Mouse (Mus musculus): Measurements from ENCODE around the gene Omp. TPM values are rescaled to one million over a fixed set of nuclear protein-coding genes. Genes with fewer than 3 reads are reported as not detected.

The Omp gene
- total RNA-seq, 2 experiments from 2014 or later = 0.57 to 0.79 TPM

DNA sequence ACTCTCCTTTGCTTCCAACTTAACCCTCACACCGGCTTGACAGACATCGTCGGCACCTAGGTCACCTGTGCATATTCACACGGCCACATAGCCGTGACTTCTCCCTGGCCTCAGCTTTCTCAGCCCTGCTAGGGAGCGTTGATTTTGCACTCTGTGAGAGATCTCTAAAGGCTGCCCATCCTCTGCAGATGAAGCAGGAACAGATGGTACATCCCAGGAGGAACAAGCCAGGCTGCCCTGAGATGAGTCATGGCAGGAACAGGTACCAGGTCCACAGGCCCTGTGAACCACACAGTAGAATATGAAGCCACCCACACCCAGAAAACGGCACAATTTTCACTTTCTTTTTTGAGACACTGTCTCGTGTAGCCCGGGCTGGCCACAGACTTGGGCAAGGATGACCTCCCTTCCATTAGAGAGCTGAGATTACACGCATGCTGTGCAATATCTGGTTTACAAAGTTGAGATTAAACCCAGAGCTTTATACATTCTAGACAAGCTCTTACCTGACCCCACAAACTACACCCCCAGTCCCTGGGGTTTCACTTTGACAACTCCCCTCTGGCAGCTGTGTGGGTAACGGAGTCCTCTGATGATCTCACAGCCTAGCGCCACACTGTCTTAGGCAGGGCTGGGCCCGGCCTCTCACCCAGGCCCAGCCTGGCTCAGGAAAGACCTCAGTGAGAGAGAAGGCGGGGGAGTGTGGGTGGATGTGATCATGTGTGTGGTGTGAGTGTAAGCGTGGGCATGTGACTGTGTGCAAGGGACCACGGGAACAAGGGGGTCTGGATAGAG lies 36.5 kb downstream of the Omp start:
- intact Hi-C loops (cut with DNase I) = no loop called here
- peak; percentile 22 to 37 for DNase-seq (ENCODE audit: low spot score in 2 of 2)

DNA sequence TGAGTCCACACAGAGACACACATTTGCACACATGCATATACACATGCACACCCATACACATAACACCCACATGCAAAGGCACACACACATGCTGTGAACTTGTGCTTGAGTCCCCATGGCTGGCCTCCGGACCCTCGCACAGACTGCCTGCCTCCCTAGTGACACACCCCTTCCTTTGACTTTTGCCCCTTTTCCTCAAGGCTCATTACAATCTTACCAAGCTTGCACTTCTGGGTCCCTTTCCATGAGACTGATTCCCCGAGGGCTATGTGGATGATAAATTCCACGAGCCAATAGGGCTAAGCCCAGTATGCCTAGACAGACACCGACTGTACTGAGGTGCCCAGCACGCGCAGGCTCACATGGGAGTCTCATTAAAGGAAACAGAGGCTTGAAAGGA lies 39.0 kb downstream of the Omp start:
- DNase-seq (ENCODE audit: low spot score in 2 of 2) = no peak

DNA sequence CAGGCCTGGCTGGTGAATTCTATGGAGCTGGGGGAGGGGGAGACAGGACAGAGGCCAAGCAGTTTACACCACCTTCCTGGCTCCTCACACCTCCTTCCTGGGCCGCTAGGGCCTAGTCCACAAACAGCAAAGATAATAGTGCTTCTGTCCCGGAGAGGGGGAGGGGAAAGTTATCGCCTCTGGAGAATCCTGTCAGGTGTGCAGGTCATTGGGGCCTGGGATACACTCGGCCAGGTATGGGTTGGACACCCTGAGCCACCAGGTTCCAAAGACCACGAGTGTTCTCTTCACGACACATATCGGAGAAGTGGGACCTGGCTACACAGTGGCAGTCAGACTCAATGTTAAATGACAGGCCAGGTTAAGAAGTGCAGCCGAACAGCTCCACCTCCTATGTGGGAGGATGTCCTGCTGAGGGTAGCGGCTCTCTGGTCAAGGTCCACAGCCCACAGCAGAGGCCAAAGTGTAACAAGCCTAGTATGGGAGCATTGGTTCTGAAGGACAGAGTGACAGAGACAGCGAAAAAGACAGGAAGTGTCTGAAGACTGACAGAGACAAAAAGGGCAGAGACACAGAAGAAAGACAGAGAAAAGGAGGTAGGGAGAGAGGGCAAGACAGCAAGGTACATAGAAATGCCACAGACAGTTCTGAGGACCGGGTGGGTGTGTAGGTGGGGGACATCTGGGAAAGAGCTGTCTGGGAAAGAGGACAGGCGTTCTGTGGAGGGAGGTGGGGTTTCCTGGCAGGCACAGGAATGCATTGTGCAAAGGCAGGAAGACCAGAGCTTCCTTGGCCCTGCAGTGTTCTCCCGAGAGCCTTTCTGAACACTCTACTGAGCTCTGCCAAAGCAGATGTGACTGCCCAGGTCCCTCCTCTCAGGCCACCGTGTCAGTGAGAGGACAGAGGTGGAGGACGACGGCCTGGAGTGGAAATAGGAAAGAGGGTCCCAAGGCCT lies 40.5 kb downstream of the Omp start:
- DNase-seq (ENCODE audit: low spot score in 2 of 2) = no peak
- intact Hi-C loops (cut with DNase I) = no loop called here

More for the DNA sequence above, 39.0 kb downstream of the Omp start:
- intact Hi-C loops (cut with DNase I) = no loop called here

DNA sequence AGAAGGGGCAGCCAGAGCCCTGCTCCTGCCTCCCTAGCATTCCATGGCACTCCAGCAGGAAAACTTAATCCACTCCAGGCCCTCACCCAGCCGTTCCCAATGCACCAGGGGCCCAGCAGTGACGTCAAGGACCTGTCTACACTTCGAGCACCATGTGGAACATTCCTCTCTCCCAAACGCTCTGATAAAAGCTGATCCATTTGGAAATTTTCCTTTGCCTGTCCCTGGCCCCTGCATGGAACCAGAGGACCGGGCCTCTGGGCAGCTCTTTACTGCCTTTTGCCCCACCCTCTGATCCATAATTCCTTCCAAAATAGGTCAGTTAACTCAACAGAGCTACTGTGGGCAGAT lies 41.4 kb downstream of the Omp start:
- DNase-seq (ENCODE audit: low spot score in 2 of 2) = no peak
- intact Hi-C loops (cut with DNase I) = no loop called here

DNA sequence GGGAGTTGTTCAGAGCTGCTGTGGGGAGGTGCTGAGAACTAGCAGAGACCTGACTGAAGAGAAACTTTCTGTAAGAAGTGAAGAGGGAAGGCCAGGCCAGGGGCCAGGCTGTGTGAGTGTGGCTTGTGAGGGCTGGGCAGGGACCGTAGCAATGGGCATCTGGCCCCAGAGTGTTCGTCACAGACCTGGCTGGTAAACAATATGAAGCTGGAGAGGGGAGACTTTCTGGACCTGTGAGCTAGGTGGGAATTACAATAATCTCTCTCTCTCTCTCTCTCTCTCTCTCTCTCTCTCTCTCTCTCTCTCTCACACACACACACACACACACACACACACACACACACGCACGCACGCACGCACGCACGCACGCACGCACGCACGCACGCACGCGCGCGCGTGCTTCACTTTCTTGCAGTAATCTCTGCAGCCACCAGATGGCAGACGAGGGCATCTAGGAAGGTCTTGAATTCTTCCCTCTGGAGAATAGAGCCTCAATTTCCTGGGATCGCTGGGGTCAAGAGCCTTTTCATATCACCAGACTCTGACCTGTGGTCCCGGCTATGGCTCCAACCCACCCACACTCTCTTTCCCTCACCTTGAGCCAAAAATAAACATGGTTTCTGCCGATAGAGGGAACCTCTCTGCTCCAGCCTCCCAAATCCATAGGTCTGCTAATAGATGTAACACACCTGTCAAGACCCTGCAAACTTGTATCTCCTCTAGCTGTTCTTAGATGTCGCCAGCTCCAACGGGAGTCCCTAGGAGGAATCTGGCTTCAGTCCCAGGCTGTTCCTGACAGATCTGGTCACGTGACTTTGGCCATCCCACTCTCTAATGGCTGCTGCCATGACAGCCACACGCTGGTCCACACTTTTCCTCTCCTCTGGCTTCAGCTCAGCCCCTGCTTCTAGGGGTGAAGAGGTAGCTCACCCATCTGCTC lies 42.0 kb downstream of the Omp start:
- DNase-seq (ENCODE audit: low spot score in 2 of 2) = peak; percentile 79 to 82
- intact Hi-C loops (cut with DNase I) = no loop called here

DNA sequence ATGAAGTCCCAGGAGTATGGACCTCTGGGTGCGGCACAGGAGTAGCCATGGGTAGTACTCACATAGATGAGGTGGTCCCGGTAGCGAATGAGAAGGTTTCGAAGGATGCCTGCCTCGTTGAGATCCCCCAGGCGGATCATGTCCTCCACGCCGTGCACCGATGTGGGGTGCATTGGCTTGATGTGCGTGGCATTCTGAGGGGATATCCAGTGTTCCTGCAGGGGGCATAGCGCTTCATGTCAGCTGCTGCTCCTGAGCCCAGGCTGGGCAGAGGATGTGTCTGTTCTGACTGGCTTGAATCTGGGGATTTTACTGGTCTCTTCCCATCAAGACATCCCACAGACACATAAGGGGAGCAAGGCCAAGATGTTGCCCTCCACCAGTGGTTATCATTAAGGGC lies 42.8 kb downstream of the Omp start:
- no peak for DNase-seq (ENCODE audit: low spot score in 2 of 2)
- intact Hi-C loops (cut with DNase I) = no loop called here

DNA sequence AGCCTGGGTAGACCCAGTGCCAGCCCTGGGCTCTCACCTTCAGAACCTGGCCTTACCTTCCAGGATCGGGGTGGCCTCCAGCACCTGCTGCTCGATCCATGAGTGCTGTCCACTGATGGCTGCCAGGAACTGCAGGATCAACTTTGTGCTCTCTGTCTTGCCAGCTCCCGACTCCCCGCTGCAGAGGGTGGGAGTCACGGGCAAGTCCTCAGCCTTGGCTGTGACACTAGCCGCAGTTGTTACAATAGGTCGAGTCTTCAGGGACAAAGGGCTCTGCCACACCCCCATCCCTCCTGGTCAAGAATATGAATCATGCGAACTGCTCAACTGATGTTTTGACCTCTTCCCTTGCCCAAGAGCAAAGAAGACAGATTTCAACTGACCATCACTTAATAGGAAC lies 47.7 kb downstream of the Omp start:
- intact Hi-C loops (cut with DNase I) = loop anchor here (10.0 kb wide), 1 partner anchor 353 kb away; no protein-coding TSS in a partner anchor
- DNase-seq (ENCODE audit: low spot score in 2 of 2) = no peak

DNA sequence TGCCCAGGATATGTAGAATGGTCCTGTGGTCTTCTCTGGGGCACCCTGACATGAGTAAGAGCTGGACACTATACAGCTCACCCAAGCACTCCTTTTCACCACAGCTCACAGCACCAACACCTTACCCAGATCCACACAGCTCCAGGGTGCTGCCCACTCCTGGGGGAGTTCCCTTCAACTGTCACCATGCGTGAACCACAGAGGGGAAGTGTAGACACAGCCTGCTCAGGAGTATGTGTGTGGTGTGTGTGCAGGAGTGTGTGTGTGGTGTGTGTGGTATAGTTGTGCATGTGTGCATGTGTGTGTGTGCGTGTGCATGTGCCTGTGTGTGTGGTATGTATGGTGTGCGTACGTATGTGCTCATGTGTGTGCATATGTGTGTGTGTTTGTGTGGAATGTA lies 49.5 kb downstream of the Omp start:
- DNase-seq (ENCODE audit: low spot score in 2 of 2) = no peak
- intact Hi-C loops (cut with DNase I) = loop anchor here (10.0 kb wide), 1 partner anchor 351 kb away; no protein-coding TSS in a partner anchor

Other genes starting within 250 kb of the Omp start
- not detected for gene Gdpd4, start 225.5 kb downstream of the Omp start, total RNA-seq (2021)
- 10 to 100 TPM; 11.4 to 11.5 TPM for gene Myo7a, start 26.0 kb downstream of the Omp start, total RNA-seq (2021)
- gene Capn5, start 32.8 kb upstream of the Omp start, total RNA-seq (2021) = 10 to 100 TPM; 35.9 to 37.6 TPM
- gene B3gnt6, start 54.0 kb upstream of the Omp start, total RNA-seq (2021) = under 1 TPM; 0.35 to 0.50 TPM
- gene Acer3, start 175.7 kb upstream of the Omp start, total RNA-seq (2021) = 10 to 100 TPM; 21.3 to 21.8 TPM
- 1 to 10 TPM; 3.1 to 3.4 TPM for gene Tsku, start 215.8 kb upstream of the Omp start, total RNA-seq (2021)